Mouse (Mus musculus) activated CD4-positive, CD25-positive, alpha-beta regulatory T cell, adult 4 months (primary cell): ENCODE measurements around the gene Smarcb1. TPM values are rescaled to one million over a fixed set of nuclear protein-coding genes. Genes with fewer than 3 reads are reported as not detected.
"Not testable (repeated sequence)": the region's sequence is repeated elsewhere in the genome, so short reads cannot be mapped to it uniquely, and the experiment has no call there.

ENCODE experiments used
- ATAC-seq: one replicate; pipeline ENCODE4 v1.8.0; 2017
- polyA plus RNA-seq, 2 experiments: library from polyadenylated mRNA; unstranded; fragments of 100-300 nt; shearing (Covaris generic); gene quantifications; one replicate each; pipeline ENCODE4 v1.2.1; 2017

Smarcb1 gene
- polyA plus RNA-seq, 2 experiments from 2014 or later: 75.0 to 127 TPM

- not testable (repeated sequence) for ATAC-seq
Measured at GRCm38 (mm10) chr10:75887504-75887903, 33.9 kb downstream of the Smarcb1 start.

GRCm38 (mm10) chr10:75884742-75885141, 36.7 kb downstream of the Smarcb1 start:
- no peak for ATAC-seq

- no peak for ATAC-seq
Measured at GRCm38 (mm10) chr10:75883232-75883552, 38.2 kb downstream of the Smarcb1 start.

DNA sequence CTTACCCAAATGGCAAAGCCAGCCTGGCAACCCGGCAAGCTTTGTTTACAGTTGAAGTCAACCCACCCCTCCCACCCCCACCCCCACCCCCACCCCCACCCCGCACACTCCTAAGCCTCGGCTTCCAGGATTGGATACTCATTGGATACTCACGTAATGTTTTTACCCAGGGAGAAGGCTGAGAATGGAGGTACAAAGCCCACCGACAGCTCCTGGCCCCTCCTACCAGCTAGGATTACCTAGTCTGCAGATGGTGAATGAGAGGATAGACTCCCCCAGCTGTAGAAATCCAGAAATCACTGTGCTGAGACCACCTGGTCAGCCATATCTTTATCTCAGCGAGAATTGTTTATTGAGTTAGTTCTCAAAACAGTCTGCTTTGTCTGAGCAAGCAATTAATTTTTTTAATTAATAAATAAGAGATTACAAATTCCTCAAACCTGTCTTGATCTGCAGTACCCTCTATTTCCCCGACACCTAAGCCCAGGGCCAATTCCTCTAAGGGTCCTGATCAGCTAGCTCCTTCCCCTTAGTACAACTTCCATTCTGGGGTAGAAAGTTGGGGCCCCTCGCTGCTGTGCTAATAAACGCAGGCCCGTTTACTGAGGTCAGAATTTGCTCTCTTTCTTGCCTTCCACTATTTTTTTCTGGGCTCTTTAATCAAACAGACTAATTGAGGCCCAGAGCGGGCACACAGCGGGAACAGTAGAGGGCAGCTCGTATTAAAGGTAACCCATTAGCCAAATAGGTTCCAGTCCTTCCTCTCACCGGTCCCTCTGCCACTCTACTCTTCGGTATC, 38.8 kb downstream of the Smarcb1 start:
- ATAC-seq: no peak

DNA sequence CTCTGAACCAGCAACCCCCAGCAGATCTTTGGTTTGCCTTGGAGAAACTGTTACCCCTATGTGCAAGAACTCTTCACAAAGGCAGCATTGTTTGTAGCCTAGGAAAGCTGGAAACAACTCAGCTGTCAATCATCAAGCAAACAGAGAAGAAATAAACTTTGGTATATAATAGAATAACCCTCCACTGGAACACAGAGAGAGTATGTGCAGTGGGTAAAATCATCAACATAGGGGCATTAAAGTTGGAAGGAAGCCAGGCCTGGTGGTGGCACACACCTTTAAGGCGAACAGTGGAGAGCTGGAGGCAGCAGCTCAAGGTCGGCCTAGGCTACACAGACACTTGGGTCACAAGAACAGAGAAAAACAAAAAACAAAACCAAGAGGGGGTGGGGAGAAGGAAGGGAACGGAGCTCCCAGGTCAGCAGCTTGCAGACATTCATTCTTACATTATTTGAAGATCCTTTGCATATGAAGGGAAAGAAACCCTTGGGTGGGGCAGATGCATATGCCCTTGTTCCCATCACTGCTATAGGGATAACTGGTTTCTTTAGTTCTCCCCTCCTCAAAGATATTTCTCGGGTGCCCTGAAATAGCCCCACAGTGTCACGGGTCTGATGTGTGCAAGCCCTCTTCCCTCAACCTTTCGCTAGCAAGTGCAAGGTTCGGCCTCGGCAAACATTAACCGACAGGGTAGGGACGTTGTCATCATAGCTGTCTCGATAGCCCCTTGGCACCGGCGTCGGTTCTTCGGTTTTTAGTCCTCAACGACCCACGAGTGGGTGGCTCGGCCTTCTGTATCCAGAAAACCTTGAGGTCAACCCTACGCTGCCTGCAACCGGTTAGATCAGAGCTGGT, 39.6 kb downstream of the Smarcb1 start:
- ATAC-seq: no peak

GRCm38 (mm10) chr10:75880771-75881577, 40.4 kb downstream of the Smarcb1 start:
- no peak for ATAC-seq

GRCm38 (mm10) chr10:75880351-75880750, 41.1 kb downstream of the Smarcb1 start:
- no peak for ATAC-seq

DNA sequence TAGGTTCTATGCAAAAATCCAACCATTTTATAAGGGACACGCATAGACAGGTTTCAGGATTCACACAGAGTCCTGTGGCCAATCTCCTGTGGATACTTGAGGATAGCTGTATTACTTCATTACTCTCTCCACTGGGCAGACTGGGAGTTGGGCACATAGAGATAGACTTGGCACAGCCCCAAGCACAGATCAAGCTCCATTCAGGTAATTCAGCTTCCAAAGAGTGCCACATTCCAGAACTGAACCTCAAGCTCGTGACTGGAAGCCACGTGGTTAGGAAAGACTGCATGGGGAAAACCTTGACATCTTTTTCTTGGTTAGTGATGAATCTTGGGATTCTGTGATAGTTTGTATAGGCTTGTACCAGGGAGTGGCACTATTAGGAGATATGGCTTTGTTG, 42.6 kb downstream of the Smarcb1 start:
- ATAC-seq: no peak

GRCm38 (mm10) chr10:75873543-75874170, 47.8 kb downstream of the Smarcb1 start:
- ATAC-seq: no peak

DNA sequence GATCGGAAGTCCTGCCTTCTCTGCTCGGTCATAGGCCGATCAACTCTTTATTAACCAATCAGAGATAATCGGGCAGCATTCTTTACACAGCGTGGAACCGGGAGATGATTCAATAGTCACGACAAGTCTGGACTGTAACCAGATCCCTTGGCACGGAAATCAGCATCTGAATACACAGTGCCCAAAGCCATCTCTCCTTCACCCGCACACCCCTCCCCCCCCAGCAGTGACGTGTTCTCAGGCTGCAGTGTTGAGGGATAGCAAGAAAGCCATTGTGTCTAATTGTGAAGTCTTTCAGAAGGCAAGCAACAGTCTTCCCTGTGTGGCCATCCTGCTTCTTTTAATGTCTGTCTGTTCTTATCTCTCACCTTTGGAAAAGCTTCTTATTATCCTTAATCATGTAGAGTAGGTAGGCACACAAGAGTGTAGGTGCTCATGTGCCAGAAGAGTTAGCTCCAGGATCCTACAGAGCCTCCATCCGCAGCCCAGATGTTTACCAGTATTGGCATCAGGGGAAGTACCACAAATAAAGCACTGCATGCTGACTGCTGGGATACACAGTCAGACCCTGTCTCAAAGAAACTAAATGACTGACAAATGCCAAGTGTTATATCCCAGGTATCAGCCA, 48.4 kb downstream of the Smarcb1 start:
- ATAC-seq: peak; percentile 49

- ATAC-seq: no peak
Measured at GRCm38 (mm10) chr10:75872025-75872914, 49.1 kb downstream of the Smarcb1 start.

GRCm38 (mm10) chr10:75861587-75861986, 59.8 kb downstream of the Smarcb1 start:
- no peak for ATAC-seq

- no peak for ATAC-seq
Measured at GRCm38 (mm10) chr10:75860746-75861145, 60.7 kb downstream of the Smarcb1 start.

- peak; percentile 99 for ATAC-seq
Measured at GRCm38 (mm10) chr10:75859786-75860470, 61.5 kb downstream of the Smarcb1 start, which contains the start of gene Mif. Gene Mif (minus strand): TSS chr10:75860240.

DNA sequence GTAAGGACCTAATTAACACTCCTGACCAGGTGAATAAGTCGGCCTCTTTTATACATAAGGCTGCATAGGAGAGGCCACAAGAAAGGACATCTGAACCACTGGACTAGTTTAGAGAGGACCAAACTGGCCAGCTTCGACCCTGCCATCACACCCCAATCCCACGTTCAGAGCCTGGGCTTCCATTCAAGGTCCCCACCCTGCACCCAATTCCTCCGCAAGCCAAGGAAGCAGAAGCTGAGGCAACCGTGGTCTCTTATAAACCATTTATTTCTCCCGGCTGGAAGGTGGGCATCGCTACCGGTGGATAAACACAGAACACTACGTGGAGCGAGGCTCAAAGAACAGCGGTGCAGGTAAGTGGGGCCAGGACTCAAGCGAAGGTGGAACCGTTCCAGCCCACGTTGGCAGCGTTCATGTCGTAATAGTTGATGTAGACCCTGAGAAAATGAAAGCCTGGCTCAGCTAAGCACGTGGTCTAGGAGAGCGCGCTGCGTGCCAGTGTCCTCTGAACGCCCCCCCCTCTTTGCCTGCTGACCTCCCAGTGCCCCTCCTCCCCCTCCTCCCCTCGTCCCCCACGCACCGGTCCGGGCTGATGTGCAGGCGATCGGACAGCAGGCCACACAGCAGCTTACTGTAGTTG, 62.2 kb downstream of the Smarcb1 start:
- no peak for ATAC-seq

DNA sequence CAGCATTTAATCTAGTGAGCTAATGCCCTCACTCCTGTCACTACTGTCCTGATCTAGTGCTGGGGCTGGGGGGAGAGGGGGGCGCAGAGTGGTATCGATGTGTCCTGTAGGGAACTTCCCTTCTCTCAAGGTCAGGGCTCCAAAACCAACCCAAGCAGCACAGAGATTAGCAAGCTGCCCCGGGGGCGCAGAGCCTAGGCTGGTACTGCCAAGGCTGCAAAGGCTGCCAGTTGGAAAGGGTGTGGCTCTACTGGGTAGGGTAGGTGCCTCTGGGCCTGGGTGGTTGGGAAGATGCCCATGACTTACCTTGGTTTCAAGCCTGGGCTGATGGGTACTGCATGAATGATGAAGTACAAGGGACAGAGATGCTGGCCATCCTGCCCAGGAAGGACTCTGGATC, 63.8 kb downstream of the Smarcb1 start:
- no peak for ATAC-seq

- no peak for ATAC-seq
Measured at GRCm38 (mm10) chr10:75856976-75857375, 64.4 kb downstream of the Smarcb1 start.

DNA sequence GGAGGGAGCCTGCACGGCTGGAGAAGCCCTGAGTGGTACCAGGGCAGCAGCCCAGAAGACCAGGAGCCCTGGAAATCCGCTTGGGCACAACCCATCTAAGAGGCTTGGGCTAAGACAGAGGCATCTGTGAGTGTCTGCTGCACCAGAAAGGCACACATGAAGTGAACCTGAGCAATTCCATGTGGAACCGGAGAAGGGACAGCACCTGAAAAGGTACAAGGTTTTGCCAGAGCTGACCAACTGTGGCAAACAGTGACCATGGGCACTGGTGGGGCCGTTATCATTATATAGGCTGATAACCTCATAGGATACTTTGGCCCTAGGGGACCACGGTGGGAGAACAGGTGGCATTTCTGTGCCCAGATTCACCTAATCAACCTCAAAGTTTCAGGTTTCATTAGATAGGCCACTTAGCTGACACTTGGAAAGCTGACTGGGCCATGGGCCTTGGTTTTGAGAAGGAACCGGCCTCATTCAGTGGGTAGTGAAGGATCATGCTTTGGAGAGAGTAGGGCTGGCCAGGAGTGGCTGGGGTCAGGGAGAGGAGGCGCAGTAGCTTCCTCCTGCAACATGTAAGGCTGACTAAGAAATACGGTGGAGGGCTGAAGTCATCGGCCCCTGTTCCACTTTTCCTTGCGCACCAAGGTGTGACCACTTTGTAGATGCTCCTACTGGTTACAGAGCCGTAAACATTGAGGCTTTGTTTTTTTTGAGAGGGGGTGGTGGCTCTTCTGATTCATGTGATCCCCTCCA, 65.1 kb downstream of the Smarcb1 start:
- no peak for ATAC-seq

DNA sequence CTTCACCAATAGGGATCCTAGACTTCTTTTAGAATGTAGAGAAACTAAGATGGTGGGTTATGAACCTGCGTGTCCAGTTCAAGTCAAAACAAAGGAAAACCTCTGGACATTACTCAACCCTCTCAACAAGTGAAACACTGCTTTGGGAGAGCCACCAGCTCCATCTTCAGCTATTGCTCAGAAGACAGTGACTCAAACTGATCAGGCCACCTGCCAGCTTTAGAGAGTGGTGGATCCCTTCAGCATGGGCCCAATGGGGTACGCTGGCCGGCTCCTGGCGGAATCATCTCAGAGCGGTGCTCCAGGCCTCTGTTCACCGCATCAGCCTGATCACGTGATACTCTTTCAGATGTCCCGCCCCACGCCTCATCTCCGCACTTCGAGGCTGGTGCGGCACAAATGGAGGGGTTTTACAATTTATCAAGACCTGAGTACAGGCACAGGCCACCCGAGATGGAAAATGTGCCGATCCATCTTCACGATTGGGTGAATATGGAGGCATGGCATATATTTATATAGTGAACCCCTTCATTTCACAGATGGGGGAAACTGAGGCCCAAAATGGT, 65.9 kb downstream of the Smarcb1 start:
- ATAC-seq: no peak
